Mouse (Mus musculus) adrenal gland, postnatal 10 days (tissue): ENCODE data around the gene Col18a1. TPM values are rescaled to one million over a fixed set of nuclear protein-coding genes. Genes with fewer than 3 reads are reported as not detected.

ENCODE experiments used
- DNase-seq: peaks from one replicate; pipeline ENCODE4 v3.0.0; 2021; ENCODE audit warnings: mixed read lengths
- total RNA-seq, 2 experiments: library from RNA; stranded (reverse); gene quantifications; 2 replicates each; pipeline ENCODE4 v1.2.3; 2021

Col18a1 gene
- total RNA-seq, 2 experiments from 2014 or later: 85.2 to 159 TPM

DNA sequence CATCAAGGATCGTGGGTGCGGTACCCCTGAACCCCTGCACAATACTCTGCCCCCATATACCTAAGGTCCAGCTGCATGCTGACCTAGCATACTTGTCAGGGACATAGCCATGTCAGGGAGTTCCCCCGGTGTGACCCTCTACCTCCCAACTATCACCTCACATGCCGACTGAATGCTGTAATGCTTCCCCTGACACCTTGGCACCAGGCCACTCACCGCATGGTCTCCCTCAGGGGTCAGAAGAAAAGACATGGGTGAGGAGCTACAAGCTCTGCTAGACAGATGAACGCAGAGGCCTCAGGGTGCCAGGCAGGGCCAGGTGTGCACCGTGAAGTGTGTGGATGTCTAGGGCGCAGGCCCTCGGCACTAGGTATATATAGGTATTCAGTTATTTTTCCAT lies 56.3 kb downstream of the Col18a1 start:
- no peak for DNase-seq

DNA sequence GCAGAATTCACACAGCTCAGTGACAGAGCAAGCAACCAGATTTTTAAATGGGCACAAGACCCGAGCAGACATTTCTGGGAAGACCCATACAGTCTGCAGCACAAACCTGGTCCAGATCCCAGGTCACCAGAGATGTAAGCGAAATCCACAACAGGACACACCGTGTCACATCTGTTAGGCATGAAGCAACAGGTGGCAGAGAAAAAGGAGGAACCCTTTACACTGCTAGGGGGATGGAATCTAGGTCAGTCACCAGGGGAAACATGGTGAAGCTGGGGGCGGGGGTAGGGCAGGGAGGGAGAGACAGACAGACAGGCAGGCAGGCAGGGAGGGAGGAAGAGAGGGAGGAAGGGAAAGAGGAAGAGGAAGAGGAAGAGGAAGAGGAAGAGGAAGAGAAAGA lies 58.2 kb downstream of the Col18a1 start:
- DNase-seq: no peak

DNA sequence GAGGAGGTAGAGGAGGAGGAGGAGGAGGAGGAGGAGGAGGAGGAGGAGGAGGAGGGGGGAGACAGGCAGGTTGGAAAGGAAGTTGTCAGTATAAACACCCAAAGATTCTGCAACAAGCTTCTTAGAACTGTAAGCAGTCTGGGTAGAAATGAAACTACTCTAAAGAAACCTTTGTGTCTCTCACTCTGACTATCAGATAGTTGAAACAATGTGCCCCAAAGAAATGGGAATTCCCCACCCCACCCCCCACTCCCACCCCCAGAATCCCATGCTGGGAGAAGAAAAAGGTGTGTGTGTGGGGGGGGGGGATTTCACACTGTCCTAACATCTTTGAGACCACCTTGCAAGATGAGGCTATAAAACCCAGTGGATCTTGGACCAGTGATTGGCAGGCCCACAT lies 62.0 kb downstream of the Col18a1 start:
- no peak for DNase-seq

DNA sequence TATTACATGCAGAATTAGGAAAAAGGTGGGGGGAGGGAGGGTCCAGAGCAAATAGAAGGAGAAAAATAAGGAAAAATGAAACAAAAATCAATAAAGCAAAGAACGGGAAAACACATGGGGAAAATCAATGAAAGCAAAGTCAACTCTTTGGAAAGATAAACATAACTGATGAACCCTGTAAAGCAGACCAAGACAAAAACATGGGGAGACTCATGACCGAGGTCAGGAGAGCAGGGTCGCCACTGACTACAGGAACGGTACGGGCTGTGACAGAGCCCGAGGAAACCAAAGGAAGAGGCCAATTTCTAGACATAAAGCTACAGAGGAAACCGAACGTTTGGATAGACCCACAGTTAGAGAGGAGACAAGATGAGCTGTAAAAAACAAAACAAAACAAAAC lies 62.7 kb downstream of the Col18a1 start:
- no peak for DNase-seq

DNA sequence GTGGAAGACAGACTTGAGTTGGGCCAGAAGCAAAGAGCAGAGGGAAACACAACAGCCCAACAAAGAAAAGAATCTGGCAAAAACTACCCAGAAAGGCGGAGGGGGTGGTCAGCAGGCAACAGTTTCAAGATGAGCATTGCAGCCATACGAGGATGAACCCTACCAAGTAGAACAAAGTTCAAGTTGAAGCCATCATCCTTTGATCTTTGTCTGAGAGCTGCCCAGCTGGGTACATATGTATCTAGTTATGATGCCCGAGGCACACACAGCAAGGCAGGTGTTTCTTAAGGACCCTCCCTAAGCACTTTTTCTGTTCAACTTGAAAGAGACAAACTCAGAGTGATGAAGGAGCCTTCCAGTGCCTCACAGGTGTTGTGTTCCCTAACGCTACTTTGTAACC lies 66.6 kb downstream of the Col18a1 start:
- no peak for DNase-seq

DNA sequence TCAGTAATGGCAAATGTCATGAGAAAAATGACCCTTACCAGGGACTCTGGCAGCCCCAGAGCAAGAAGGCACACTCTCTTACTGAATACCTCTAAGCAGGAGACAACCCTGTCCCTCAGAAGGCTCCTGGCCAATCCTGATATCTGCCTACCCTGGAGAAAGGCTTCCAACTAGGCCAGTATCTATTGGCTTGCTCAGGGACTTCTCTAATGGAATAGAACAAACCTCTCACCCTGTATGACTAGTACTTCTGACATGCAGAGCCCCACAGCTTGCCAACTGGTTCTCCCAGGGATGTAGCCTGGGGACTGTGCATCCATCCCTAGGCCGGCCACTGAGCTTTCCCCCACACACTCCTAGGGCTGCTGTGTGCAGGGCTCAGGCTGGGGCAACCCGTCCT lies 67.7 kb downstream of the Col18a1 start:
- DNase-seq: no peak

DNA sequence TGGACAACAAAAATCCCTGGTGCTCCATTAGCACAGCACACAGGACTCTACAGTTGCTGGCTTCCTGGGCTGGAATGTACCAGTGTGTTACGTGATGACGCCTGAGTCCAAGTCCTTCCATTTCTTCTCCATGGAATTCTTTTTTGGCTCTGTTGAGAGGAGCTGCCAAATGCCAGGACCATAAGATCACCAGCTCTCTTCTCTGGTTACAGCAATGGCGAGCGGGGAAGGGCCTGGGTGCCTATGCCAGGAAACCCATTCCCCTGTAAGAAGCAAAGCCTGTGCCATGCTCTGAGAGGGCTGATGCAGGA lies 68.5 kb downstream of the Col18a1 start:
- DNase-seq: no peak

DNA sequence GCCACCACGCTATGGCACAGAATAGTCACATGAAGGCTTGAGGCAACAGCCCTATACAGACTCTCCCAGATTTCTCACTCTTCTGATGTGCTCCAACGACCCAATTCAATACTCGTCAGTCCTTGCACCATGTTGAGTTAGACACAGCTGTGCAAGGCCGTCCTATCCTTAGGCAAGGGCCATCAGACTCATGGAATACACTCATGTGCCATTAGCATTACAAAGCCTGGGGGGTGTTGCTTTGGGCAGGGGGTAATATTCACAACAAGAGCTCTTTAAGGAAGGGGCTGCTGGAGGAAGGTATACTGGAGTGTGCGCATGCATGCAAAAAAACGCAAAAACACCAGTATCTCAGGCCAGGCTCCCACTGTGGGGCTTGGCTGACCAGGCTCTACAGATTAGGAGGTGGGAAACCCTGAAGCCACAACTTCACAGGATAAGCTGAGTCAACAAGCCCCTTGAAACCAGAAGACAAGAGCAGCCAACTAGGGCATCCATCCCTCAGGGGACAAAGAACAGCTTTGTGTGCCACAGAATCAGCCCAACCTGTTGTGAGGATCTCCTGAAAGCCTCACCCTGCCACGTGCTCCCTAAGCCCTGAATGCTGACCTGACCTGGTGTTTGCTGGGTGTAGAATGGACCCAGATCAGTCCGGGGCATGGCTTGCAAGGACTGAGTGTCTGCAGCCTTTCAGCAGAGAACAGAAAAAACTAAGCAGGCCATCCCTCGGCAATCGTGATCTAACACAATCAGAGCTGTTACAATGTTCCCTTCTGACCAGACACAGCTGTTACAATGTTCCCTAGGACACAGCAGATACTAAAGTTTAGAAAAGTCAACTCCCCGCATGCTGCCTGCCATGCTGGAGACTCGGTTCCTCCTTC lies 69.1 kb downstream of the Col18a1 start:
- no peak for DNase-seq

DNA sequence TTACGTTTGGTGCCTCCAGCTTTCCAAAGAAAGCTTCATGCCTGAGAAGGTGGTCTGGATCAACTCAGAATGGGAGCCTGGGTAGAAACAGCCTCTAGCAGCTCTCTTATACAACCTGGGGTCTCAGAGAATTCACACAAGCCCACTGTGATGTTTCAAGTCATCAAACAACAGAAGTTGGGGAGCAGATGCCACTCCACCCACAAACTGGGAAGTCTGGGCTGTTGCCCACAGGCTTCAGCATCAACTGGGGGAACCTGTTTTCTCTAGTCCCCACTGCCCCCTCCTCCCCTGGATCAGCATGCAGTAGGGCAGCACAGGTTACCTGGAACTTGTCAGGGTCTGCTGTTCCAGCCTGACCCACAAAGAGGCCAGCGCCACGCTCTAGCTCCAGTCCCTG lies 70.7 kb downstream of the Col18a1 start:
- no peak for DNase-seq

DNA sequence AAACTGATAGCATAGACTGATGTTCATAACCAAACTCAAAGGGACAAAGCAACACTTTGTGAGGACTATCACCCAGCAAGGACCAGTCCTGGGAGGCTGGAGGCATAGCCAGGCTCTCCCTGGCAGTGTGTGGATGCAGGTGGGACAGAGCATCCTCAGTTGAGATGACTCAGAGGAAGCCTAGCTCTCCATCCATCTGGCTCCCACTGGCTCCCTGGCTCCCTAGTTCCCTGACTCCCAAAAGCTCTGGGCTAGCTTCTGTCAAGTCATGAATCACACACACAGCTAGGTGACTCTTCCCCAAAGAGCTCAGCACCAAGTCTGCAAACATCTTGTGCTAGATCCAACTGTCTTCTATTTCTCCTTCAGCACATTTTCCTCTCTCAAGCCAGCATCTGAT lies 72.5 kb downstream of the Col18a1 start:
- no peak for DNase-seq

DNA sequence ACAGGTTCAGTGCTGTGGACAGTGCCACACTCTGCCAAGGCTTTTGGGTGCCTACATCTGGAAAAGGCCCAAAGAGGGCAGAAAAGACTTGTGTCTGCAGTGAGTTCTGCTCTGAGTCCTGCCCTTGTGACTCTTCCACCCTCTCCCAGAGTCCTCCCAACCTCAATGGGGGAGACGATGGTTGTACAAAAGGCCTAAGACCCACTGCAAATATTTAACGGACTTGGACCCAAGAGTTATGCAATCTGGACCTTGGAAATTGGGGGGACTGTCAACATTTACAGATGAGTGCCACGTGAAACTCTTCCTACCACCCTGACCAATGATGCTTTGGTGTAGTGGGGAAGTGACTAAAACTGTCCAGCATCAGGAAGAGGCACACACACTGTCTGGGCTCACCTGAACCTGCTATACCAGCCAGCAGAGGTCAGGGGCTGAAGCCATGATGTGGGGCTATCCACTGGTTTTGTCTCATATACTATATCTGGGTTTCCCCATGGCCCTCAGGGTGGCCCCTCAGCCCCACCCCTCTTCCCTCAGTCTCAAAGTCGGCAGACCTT lies 74.7 kb downstream of the Col18a1 start:
- DNase-seq: no peak

DNA sequence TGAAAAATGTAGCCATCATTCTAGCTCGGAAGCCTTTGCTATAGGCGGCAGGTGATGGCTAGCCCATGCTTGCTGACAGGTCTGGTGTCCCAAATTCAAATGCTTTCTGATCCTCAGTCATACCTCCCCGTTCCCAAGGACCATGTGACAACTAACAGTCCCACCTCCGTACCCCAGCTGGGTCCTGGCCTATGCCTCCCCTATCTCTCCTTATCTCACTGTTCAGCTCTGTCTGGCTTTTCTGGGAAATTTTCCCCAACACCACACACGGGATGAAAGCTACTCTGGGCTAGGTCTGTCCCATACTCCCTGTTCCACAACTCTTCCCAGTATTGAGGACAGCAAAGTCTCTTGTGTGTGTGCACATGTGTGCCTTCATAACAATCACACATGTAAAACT lies 76.3 kb downstream of the Col18a1 start:
- DNase-seq: no peak

DNA sequence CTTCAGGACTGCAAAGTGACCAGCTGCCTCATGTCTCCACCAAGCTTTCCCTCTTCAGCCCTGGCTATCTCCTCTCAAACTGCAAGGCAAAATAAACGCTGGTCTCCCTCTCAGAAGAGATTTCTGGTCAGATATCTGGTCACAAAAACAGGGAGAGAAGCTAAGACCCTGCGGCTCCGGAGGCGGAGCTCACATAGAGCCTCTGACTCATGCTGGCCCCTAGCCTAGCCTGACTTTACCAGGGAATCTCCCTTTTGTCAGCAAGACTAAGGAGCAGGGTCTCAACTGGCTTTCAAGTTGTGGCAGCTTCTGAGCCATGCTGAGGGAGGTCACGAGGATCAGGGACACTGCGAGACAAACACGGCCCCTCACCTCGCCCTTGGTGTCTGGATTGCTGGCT lies 77.0 kb downstream of the Col18a1 start:
- peak; percentile 76 for DNase-seq

DNA sequence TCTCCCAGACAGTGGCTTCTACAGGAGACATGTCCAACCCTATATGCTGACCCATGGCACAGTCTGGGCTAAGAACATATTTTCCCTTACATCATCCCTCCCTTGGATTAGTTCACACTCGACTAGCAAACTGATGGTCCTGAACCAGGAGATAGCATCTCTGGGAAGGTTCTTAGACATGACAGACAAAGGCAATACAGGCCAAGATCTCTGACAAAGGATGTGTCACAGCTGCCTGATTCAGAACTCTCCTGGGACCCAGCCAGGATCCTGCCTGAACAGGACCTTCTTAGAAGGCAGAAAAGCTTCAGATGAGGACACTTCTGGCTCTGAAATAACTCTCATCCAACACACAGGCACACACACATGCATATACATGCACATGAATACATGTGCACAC lies 81.8 kb downstream of the Col18a1 start:
- DNase-seq: peak; percentile 67

DNA sequence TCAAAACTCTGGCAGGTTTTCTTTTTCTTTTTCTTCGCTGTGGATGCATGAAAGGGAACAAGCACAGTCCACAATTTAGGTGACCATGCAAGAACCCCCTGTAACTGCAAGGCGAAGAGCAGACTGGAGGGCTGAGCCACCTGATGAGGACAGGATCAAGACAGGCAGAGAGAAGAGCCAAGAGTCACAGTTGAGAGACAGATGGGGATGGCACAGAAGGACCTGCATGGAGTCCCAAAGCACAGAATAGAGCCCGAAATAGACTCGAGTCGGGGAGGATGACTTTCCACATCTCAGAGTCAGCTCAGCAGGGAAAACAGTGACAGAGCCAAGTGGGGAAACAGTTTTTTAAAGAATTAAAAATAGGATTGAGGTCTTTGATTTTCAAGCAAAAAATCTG lies 83.4 kb downstream of the Col18a1 start:
- no peak for DNase-seq

DNA sequence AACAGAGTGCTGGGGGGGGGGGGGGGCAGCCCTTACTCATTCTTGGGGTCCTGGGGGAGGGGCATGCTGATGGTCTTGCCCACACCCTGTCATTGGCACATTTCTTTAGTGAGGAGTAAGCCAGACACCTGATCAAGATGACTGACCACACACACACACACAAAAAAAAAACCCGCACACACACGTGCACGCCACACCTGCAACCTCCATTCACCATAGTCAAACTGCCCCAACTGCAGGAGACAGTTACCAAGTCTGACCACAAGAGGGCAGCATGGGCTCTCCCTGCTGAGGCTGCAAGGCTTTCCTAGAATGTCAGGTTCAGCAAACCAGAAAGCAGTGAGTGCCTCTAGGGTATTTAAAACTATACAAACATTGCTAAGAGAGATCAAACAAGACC lies 83.9 kb downstream of the Col18a1 start:
- peak; percentile 90 for DNase-seq

DNA sequence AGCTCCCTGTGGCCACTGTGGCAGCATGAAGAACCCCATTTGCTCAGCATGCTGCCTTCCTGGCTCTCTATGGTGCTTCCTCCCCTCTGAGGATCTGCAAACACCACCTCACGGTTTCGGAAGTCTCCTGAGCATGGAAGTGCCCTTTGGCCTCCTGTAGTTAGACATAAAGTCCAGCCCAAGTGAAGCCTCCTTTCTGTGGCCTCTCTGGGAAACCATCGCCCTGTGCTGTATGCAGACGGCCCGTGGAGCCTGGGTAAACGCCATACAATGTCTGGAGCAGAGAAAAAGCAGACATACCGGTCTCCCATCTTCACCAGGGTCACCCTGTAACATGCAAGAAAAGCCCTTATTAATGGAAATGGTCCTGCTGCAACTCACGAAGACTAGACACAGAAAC lies 87.4 kb downstream of the Col18a1 start:
- no peak for DNase-seq

DNA sequence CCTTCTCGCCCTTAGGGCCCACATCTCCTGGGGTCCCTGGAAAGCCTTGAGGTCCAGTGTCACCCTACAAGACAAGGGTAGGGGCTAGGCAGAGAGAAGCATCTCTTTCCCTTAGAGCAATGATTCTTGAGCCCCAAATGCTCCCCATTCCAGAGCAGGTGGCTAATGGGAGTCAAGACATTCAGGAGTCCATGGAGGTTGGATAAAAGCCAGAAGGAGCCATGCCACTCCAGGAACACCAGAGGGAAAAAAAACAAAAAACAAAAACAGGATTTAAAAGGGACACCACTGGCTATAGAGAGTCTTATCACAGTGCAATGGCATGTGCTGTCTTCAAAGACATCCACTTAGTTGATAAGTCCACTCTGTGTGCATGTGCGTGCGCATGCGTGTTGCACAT lies 87.9 kb downstream of the Col18a1 start:
- no peak for DNase-seq

DNA sequence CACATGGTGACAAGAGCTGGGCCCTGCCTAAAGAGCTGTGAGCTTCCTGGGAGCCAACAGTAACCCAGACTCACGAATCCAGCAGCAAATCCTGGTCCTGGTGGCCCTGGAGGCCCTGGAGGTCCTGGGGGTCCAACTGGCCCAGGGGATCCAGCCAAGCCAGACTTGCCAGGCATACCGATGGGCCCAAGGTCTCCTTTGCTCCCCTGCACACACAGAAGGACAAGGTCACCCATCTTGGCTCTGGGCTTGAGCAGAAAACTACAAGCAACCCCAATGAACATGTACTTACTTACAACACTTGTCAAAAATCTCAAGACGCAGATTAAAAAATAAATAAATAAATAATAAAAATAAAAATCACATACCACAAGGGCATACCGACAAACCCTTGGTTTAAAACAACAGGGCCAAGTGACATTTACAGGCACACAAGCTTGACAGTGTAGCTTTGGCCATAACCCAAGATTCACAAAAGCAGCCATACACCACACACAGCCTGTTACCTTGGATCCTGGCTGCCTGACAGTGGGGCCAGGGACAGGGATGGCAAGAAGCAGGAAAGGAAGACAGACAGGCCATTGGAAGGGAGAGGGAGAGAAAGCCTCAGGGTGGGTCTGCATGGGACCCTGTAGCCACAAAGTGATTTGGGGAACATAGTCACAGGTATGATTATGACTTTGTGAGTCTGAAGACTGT lies 91.9 kb downstream of the Col18a1 start:
- peak; percentile 55 for DNase-seq

DNA sequence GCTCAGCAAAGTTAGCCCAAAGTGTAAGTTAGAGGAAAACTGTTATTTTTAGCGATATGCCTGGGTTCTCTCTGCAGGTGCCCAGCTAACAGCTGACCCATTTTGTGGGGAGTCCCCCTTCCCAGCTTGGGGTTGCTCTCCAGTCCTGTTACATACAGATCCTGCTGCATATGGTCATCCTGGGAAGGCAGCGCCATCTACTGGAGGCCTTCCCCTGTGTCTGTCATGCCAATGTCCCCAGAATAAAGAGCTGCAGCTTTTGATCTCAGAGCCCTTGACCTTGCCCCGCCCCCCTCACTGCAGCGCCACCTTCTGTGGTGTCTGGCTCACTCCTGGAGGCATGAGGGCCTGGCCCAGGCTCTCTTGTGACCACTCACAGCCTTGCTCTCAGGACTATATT lies 96.3 kb downstream of the Col18a1 start:
- DNase-seq: peak; percentile 84

DNA sequence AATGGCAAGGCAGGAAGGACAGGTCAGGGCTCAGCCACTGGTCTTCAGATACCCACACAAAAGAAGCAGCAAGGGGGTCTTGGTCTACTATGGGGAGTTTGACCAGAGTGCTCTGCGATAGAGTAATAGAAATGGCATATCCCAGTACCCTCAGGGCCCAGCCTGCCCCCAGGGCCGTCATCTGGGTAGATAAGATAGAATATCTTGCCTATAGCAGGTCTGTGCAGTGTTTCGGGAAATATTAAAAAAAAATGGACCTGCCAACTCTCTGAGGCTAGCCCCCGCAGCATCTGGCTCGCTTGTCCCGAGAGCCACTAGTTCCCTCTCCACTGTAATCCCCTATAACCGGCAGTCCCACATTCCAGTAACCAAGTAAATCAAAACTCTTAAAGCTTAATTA lies 97.9 kb downstream of the Col18a1 start:
- DNase-seq: no peak

DNA sequence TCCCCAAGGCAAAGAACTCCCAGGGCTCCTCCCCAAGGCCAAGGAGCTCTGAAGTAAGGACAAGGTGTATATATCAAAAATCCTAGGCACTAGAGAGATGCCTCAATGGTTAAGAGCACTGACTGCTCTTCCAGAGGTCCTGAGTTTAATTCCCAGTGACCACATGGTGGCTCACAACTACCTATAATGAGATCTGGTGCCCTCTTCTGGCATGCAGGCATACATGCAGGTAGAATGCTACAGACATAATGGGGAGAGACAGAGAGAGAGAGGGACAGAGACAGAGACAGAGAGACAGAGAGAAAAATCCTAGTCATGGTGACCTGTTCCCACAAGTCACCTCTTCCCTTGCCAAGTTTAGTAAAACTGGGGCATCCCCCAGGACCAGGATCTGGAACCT lies 101.7 kb downstream of the Col18a1 start:
- no peak for DNase-seq

DNA sequence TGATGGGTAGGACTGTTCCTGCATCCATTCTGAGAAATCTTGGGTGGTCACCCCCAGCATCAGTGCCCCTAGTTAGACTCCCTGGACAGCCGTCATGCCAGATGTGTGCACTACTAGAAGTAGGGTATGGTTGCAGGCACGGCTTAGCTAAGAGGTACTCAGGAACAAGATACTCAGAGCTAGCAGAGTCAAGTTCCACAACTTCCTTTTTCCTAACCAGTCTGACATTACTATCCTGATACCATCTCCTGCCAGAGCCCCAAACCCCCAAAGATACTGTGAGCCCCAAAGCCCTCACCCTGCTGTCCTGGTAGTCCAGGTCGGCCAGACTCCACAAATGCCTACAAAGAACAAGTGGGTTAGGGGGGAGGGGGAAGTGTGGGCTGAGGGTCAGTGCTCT lies 102.1 kb downstream of the Col18a1 start:
- no peak for DNase-seq
